Mouse (Mus musculus): ENCODE results near the gene Traf6. TPM values are rescaled to one million over a fixed set of nuclear protein-coding genes. Genes with fewer than 3 reads are reported as not detected.

The Traf6 gene
- total and polyA plus RNA-seq, 3 experiments: 4.9 to 10.8 (median 8.3) TPM

DNA sequence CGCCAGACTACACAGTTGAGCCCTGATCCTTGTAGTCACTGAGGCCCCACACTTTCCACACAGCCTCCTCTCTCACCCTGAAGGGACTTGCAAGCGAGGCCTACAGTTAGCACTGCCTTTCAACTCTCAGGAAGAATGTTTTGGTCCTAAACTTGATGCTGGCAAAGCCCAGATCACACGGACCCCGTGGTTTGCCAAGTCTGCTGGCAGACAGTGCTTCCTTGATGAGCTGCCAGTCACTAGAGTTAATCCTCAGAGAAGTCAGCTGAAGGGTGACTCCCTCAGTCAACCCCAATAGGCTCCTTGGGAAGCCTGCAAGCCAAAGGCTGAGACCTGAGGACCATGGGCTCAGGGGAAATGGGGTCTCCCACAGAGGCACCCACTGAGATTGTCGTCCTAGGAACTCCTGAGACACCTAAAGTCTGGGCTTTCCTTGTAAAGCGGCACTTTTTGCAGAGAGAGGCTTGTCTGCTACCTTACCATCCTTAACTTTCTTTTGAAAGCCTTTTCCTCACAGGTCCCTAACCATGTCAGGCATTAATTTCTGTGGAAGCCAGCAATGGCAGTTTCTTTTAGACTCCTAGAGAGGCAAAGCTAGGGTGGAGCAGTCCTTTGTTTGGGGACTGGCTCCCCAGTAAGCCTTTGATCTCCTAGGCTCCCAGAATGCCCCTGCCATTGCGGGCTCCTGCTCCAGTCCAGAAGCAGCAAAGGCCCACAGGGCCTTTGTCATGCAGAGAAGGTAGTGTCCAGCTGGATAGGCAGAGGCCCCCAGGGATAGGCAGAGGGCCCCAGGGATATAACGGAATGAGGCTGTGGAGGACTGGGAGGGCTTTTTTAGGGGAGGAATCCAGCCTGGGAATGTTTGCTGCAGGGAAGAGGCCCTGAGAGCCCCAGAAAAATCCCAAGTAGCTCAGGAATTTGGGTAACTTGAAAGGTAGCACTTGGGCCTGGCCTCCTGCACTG, 44.4 kb downstream of the Traf6 start:
- Histone ChIP-seq H3K27me3 (ENCODE audit: control insufficient read depth, insufficient read depth, low read length) (no peaks in the 10 kb centered on the region), H3K4me1 (ENCODE audit: control insufficient read depth, insufficient read depth, low read length) (peaks cover 6% of the 10 kb centered on the region), H3K27ac (no peak overlapping the region; the same call in 1 of the 2 replicates), H3K79me2 (replicated peaks; ENCODE audit: control insufficient read depth, insufficient read depth, low read length) (no peaks in the 10 kb centered on the region), H3K4me3 (no peak overlapping the region), H3K36me3 (ENCODE audit: control insufficient read depth, insufficient read depth, low read length) (no peaks in the 10 kb centered on the region), H3K9ac (ENCODE audit: low read depth, low read length) (no peak overlapping the region)
- no peak for TF ChIP-seq EP300 (IDR thresholded peaks at IDR 0.05; ENCODE audit: insufficient read depth, low read depth, low read length)
- TF ChIP-seq POLR2A (IDR thresholded peaks at IDR 0.05; ENCODE audit: insufficient read depth, low read depth, low read length): no peak
- TF ChIP-seq CTCF (IDR thresholded peaks at IDR 0.05): no peak
- intact Hi-C loops (cut with DNase I): no loop called here
- DNase-seq: peak; percentile 40 to 55
- WGBS: 66% methylated on average over 8 of the region's 8 CpGs

DNA sequence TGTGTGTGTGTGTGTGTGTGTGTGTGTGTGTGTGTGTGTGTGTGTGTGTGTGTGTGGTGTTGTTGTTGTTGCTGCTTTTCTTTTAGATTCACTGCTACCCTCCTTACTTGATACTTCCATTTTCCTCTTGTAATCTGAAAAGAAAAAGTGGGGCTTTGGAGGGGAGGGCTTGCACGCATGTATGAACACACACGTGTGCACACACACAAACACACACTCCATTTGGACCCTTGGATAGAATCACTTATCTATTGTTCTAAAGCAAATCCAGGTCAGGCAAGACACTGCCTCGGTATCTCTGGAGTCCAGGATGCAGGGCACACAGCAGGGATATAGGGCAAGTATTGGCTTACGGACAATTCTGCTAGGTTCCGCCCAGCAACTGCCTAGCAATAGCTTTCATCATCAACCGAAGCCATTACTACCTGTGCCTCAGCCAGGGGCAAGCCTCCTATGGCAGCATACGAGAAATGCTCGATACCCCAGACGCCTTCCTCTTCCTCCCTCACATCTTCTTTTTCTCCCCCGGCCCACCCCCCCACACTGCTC, 45.2 kb downstream of the Traf6 start:
- no peak for DNase-seq
- Histone ChIP-seq H3K36me3 (ENCODE audit: control insufficient read depth, insufficient read depth, low read length) (no peaks in the 10 kb centered on the region), H3K4me1 (ENCODE audit: control insufficient read depth, insufficient read depth, low read length) (peaks cover 6% of the 10 kb centered on the region), H3K9ac (ENCODE audit: low read depth, low read length) (no peak overlapping the region), H3K27ac (no peak overlapping the region), H3K27me3 (ENCODE audit: control insufficient read depth, insufficient read depth, low read length) (no peaks in the 10 kb centered on the region), H3K79me2 (replicated peaks; ENCODE audit: control insufficient read depth, insufficient read depth, low read length) (no peaks in the 10 kb centered on the region), H3K4me3 (no peak overlapping the region)
- TF ChIP-seq CTCF (IDR thresholded peaks at IDR 0.05): no peak
- no peak for TF ChIP-seq POLR2A (IDR thresholded peaks at IDR 0.05; ENCODE audit: insufficient read depth, low read depth, low read length)
- TF ChIP-seq EP300 (IDR thresholded peaks at IDR 0.05; ENCODE audit: insufficient read depth, low read depth, low read length): no peak
- intact Hi-C loops (cut with DNase I): no loop called here
- 80% methylated on average over 10 of the region's 10 CpGs for WGBS

DNA sequence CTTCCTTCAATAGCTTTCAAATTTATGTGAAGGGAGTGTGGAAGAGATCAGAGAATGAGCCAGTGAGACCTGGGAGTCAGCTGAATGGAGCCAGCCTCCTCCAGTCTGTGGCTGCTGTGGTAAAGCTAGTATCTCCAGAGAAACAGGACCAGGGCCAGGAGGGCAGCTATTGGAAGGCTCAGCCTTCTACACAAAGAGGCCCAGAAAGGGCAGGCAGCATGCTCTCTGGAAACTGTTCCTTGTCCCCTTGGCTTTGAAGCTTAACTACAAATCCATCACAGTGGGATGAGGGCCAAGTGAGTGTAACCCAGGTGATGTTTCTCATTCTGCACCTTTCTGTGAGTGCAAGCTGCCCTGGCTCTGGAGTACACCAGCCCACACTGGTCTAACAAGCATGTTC, 49.6 kb downstream of the Traf6 start:
- Histone ChIP-seq H3K79me2 (replicated peaks; ENCODE audit: control insufficient read depth, insufficient read depth, low read length) (no peaks in the 10 kb centered on the region), H3K4me1 (ENCODE audit: control insufficient read depth, insufficient read depth, low read length) (peaks cover 2% of the 10 kb centered on the region; the same call in 1 of the 2 replicates), H3K9ac (ENCODE audit: low read depth, low read length) (no peak overlapping the region), H3K27ac (no peak overlapping the region), H3K4me3 (no peak overlapping the region), H3K27me3 (ENCODE audit: control insufficient read depth, insufficient read depth, low read length) (no peaks in the 10 kb centered on the region), H3K36me3 (ENCODE audit: control insufficient read depth, insufficient read depth, low read length) (no peaks in the 10 kb centered on the region)
- intact Hi-C loops (cut with DNase I): no loop called here
- TF ChIP-seq EP300 (IDR thresholded peaks at IDR 0.05; ENCODE audit: insufficient read depth, low read depth, low read length) (no peak), CTCF (IDR thresholded peaks at IDR 0.05) (no peak), POLR2A (IDR thresholded peaks at IDR 0.05; ENCODE audit: insufficient read depth, low read depth, low read length) (no peak)
- no peak for DNase-seq

DNA sequence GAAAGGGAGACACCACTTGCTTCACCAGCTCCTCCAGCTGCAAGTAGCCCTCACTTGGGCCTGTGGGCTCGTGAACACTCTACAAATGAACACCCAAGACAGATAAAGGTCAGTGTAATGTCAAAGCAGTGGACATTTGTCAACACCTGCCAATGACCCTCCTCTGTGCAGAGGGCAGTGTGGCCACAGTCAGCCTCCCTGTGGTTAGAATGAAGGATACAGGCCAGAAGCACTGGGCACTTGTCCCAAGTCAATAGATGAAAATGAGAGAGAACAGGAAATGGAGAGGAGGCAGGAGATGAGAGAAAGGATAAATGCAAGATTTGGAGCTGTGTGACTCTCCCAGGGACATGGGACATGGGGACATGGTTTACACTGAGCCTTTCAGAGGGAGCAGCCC, 51.2 kb downstream of the Traf6 start:
- H3K27me3 ChIP-seq (ENCODE audit: control insufficient read depth, insufficient read depth, low read length): no peaks in the 10 kb centered on the region
- no peak overlapping the region for H3K9ac ChIP-seq (ENCODE audit: low read depth, low read length)
- TF ChIP-seq EP300 (IDR thresholded peaks at IDR 0.05; ENCODE audit: insufficient read depth, low read depth, low read length) (no peak), POLR2A (IDR thresholded peaks at IDR 0.05; ENCODE audit: insufficient read depth, low read depth, low read length) (no peak), CTCF (IDR thresholded peaks at IDR 0.05) (no peak)
- no peaks in the 10 kb centered on the region for H3K79me2 ChIP-seq (replicated peaks; ENCODE audit: control insufficient read depth, insufficient read depth, low read length)
- H3K4me3 ChIP-seq: no peak overlapping the region
- no peak for DNase-seq
- H3K27ac ChIP-seq: no peak overlapping the region
- no peaks in the 10 kb centered on the region for H3K36me3 ChIP-seq (ENCODE audit: control insufficient read depth, insufficient read depth, low read length)
- peaks cover 4% of the 10 kb centered on the region for H3K4me1 ChIP-seq (ENCODE audit: control insufficient read depth, insufficient read depth, low read length)
- intact Hi-C loops (cut with DNase I): no loop called here
- WGBS: 47% methylated on average over 1 of the region's 1 CpGs

DNA sequence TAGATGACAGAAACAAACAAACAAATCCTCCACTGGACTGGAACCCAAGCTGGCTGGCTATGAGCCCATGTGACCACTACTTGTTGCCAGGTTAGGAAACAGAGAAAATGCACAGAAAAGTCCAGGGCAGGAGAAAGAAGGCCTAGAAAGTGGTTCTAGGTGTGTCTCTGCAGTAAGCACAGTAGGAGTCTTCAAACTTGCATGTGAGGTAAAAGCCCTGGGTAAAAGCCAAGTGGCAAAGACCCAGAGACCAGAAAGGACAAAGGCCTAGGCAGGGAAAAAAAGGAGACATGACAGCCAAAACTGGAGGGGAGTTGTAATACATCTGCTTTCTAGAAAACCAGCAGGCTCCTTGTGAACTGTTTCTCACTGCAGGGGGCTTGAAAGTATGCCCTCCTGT, 52.7 kb downstream of the Traf6 start:
- no peak overlapping the region for H3K27ac ChIP-seq
- no peak overlapping the region for H3K9ac ChIP-seq (ENCODE audit: low read depth, low read length)
- peaks cover 4% of the 10 kb centered on the region for H3K4me1 ChIP-seq (ENCODE audit: control insufficient read depth, insufficient read depth, low read length)
- H3K27me3 ChIP-seq (ENCODE audit: control insufficient read depth, insufficient read depth, low read length): no peaks in the 10 kb centered on the region
- H3K79me2 ChIP-seq (replicated peaks; ENCODE audit: control insufficient read depth, insufficient read depth, low read length): no peaks in the 10 kb centered on the region
- peak in 1 of 2 experiments; percentile 35 for DNase-seq
- no peaks in the 10 kb centered on the region for H3K36me3 ChIP-seq (ENCODE audit: control insufficient read depth, insufficient read depth, low read length)
- intact Hi-C loops (cut with DNase I): no loop called here
- TF ChIP-seq EP300 (IDR thresholded peaks at IDR 0.05; ENCODE audit: insufficient read depth, low read depth, low read length) (no peak), CTCF (IDR thresholded peaks at IDR 0.05) (no peak), POLR2A (IDR thresholded peaks at IDR 0.05; ENCODE audit: insufficient read depth, low read depth, low read length) (no peak)
- no peak overlapping the region for H3K4me3 ChIP-seq

DNA sequence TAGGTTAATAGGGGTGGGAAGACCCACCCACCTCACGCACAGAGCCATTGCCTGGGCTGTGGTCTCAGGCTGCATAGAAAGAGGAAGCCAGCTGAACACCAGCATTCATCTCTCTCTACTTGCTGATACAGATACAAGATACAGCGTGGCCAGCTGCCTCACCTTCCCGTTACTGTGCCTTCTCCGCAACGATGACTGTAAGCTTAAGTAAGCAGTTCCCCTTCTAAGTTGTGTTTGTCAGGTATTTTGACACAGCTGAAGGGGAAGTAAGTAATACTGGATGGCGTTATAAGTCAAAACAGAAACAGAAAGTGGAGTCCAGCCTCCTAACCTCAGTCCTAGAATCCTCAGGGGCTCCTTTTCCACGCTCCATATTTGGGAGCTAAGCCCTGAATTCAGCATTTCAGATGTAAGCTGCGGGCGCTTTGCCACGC, 54.6 kb downstream of the Traf6 start:
- intact Hi-C loops (cut with DNase I): no loop called here
- Histone ChIP-seq H3K36me3 (ENCODE audit: control insufficient read depth, insufficient read depth, low read length) (no peaks in the 10 kb centered on the region), H3K27ac (peak overlapping the region; percentile 30), H3K9ac (ENCODE audit: low read depth, low read length) (no peak overlapping the region), H3K79me2 (replicated peaks; ENCODE audit: control insufficient read depth, insufficient read depth, low read length) (no peaks in the 10 kb centered on the region), H3K4me3 (no peak overlapping the region), H3K4me1 (ENCODE audit: control insufficient read depth, insufficient read depth, low read length) (peaks cover 4% of the 10 kb centered on the region), H3K27me3 (ENCODE audit: control insufficient read depth, insufficient read depth, low read length) (no peaks in the 10 kb centered on the region)
- TF ChIP-seq EP300 (IDR thresholded peaks at IDR 0.05; ENCODE audit: insufficient read depth, low read depth, low read length) (no peak), CTCF (IDR thresholded peaks at IDR 0.05) (no peak), POLR2A (IDR thresholded peaks at IDR 0.05; ENCODE audit: insufficient read depth, low read depth, low read length) (no peak)
- WGBS: 73% methylated on average over 10 of the region's 10 CpGs
- DNase-seq: peak in 1 of 2 experiments; percentile 26
